Mouse (Mus musculus) thymus, postnatal 10 days (tissue): ENCODE measurements around the gene Chst15.

Source experiments
- DNase-seq, 2 experiments: peaks; one replicate each; pipeline ENCODE4 v3.0.0; 2021; ENCODE audit warnings: low spot score in 2 of 2

Chst15 gene

DNA sequence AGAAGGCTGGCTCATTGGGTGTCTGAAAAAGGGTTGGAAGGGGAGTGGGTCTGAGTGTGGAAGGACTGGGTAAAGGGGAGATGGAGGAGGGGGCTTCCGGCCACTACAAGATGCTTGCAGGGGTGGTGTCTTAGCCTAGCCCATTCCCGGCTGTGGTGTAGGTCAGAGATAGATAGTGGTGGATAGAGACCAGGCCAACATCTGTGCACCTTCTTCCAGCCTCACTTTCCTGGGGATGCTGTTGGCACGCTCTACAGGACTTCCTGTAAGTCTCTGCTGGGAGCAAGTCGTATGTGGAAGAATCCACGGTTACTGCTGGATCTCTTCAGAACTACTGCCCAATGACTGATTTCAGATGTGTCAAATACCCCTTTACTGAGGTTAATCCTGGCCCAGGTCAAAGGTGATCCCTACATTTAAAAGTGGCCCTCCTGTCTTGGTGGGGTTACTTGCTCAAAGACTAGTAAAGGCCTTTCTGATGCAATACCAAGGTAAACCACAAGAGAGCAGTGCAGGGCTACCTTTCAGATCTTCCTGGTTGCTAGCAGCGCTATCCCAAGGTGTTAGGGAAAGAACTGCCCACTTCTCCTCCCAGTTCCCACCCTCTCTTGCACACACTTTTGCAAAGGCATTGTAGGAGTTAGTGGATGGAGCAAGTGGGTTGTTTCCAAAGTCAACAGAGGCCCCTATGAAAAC, 90.5 kb downstream of the Chst15 start:
- DNase-seq, result peak; percentile 51 to 82

DNA sequence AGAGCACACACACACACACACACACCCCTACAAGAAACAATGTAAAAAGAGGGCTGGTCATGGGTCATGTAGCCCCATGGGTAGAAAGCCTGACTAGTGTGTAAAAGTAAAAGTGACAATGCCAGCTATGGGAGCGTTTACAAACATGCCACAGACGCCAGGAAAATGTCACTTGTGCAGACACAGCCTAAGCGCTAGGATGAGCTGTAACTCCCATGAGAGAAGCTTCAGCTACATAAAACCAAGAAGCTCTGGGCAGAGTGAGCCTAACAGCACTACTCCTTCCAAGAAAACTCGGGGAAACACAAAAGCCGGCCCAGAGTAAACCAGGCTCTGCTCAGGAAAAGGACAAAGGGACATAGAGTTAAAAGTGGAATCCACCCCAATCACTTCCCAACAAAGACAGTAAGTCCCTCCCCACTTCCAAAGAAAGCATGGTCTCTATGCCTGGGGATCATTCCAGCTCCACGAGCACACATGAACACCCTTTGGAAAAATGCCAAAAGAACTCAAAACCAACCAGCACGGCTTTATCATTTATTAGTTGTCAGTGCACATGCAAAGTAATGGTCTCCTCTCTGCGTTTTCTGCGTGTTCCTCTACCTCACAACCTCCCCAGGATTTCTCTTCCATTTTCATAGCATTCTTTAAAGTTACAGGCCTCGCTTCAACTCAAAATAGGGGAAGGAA, 93.4 kb downstream of the Chst15 start:
- no peak for DNase-seq

DNA sequence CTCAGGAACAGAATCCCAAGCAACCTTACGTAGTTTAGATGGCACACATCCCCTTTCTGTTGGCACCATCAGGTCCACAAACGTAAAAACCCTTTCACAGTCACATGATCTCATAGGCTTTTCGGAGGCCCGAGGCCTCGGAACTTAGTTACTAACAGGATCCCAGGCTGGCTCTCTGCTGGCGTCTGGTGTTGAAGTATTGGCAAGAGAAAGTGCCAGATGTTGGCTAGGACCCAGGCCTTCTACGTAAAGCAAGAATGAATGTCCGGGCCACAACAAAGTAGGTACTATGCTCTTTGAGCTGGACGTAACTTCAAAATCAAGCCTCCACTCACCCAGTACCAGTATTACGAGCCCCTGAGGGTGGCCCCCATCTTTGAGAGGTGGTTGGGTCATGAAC, 103.0 kb downstream of the Chst15 start:
- DNase-seq, result no peak

DNA sequence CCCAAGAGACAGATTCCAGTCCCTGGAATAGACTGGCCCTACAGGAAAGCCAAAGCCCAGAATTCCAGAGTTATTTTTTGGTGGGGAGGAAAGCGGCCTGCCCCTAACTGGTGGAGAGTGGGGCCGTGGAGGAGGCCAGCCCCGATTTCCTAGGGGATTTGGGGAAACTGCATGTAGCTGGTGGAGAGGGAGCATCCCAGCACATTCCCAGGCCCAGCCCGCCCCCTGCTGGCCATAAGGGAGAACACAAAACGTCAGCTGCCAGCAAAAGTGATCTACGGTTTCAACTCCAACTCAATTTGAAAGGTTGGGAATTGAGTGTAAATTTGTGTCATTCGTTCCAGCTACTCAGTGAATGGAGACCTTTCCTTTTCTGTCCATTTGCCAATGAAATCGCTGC, 103.6 kb downstream of the Chst15 start:
- peak in 1 of 2 experiments; percentile 11 for DNase-seq

DNA sequence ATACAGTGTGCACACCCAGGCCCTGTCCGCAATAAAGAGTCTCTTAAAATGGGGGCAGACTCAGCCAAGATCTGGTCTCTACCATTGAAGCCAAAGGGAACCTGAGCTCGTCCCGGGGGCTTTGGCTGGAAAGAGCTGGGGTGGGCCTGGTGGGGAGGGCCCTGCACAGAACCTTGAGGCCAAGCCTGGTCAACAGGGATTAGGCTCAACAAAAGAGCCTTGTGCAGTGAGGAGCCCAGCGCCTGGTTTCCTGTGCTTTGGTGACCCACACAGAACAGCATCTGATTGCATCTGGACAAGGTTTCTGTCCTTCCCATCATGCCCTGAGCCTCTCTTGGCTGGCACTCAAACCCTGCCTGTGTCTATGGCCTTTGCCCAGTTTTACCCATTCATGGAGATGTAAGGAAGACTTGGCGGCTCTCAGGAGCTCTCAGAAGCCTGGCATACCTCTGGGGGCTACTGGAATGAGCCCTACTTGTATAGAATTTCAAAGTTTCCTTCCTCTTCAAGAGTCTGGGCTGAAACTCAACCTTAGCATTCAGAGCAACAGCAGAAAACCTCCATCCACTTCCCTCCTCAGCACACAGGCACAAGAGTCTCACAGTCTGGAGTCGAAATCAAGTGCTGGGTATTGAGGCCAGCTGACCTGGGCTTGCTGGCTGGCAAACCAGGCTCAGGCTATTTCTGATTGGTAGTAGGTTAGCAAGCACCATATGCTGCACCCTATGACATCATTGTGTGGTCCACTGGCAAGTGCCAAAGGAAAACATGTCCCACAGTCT, 104.9 kb downstream of the Chst15 start:
- DNase-seq, result no peak

DNA sequence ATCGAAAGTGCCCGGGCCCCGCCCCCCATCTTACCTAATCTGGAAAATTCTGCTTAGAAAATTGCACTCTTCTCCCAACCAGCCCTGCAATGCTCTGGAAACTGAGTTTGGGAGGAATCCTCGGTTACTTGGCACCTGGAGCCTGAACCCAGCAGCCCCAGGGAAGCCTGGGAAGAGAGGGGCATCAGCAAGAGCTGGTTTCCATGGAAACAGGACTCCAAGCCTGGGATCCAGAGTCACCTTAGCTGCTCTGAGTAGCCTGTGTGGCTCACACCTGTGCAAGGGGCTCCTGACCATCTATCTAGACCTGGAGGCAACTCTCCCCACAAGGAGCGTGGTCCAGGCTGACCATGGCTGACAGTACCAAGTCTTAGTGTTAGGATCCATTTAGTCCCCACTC, 106.4 kb downstream of the Chst15 start:
- DNase-seq, result no peak

DNA sequence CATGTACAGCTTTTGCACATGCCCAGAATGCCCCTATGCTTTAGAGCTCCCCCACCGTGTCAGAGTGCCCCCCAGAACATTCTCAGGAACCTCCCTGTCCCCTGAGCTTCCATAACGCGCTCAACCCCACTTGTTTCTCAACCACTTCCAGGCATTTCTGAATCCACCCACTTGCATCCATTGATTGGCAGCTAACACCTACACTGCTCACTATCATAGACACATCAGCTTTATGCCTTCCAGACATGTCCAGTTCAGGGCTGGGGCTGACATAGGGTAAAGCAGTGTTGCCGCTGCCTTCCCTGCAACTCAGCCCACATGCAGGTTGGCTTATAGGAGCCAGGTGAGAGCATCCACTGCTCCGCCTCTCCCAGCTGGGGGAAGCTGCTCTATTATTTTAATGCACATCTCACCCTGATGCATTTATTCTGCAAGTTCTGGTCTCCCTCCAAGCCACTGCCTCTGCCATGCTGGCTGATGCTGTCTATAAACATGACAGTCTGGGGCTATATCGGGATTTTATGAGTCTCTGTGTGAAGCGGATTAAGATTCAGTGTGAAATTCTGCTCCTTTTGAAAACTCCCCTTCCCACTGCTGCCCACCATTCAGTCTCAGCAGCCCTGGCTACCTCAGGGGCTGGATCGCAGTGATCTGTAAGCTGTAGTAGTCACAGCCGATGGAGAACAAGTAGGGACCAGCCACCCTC, 107.9 kb downstream of the Chst15 start:
- no peak for DNase-seq

DNA sequence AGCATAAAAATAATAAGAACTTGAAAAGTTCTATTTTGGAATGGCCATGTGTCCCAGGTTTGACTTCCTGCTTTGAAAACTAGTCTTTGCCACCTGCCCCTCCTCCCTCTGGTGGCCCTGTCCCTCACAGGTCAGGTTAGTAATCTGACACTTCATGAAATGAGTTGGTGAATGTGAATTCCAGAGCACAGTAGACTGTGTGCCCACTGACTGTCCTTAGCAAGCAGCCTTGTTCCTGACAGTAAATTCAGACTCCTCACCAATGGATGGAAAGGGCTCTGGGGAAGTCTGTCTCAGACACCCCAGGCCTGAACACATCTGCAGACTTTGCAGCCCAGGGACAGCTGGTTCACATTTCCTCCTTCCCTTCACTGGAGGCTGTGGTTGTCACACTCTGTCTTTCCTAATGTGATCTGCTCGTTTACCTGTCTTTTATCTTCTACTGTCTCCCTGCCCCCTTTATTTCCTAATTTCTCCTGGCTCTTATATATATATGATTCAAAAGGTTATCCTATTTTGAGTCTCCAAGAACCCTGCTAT, 112.9 kb downstream of the Chst15 start:
- no peak for DNase-seq

DNA sequence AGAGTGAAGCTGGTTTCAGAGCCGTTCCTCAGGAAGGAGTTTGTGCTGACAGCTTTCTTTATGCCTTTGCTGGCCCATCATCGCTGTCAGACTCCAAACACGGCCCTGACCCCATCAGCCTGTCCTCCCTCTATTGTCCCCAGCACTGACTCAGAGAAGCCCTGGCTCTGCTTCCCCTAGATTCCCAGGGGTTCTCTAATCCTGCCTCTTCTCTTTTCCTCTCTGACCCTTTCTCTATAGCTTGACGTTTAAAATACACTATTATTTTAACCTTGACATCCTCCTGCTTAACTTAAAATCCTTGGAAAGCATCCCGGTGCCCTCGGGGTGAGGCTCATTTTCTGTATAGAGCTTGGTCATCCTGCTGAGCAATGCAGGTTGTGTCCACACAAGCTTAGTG, 117.3 kb downstream of the Chst15 start:
- DNase-seq, result no peak

DNA sequence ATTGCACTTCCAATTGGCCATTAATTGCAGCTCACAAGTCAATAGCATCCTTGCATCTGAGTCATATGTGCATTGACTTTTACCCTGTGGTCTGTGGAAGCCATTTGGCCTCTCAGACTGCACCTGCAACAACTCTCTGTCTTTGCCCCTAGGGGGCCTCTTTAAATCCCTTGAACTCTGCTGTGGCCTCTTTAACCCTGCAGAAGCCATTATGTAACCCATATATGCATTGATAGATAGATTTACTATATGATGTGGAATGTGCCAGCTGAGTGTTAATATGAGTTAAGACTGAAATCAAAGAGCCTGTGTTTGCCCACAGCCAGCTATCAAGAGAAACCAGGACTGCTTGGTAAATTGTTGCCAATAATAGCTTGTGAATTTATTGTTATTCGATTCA, 118.2 kb downstream of the Chst15 start:
- DNase-seq, result no peak

DNA sequence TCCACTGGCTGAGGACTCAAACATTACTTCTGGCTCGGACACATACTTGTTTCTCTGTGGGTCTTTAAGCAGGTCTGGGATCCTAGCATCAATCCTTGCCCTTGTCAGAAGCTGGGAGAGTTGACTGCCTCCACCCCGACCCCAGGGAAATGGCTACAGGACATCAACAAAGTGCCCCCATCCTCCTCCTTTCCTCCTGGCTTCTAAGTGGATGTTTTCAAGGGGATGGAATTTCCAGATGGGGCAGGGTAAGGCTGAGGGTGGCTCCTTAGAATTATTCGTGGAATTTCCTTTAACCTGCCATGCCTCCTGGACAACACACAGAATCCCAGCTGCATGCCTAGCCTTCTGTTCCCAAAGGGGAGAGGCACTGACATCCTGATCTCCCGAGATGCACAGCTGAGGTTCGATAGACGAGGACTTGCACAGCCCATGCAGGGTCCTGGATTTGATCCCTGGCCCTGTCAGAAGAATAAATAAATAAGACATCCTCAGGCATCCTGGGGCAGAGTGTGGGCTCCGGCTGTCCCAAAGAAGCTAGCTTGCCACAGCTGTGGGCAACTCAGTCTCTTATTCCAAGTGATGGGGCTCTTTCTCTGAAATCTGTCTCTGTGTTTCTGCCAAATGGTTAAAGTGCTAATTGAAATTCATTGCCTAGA, 119.1 kb downstream of the Chst15 start:
- no peak for DNase-seq

DNA sequence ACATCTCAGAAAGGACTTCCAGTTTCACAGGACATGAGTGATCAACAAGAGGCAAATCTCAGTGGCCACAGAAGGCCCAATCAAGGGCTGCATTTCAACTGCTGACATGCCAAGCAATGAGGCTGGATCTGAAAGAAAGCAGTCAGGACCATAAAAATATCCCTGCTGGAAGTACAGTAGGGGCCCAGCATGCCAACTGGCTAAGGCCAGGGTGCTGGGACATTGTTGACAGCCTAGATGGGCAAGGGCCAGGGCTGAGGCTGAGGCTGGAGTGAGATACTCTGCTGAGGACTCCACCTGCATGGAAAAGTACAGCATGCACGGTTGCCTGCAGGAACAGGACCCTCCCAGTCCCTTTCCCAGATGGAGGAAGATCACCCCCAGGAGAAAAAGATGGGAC, 120.4 kb downstream of the Chst15 start:
- no peak for DNase-seq

DNA sequence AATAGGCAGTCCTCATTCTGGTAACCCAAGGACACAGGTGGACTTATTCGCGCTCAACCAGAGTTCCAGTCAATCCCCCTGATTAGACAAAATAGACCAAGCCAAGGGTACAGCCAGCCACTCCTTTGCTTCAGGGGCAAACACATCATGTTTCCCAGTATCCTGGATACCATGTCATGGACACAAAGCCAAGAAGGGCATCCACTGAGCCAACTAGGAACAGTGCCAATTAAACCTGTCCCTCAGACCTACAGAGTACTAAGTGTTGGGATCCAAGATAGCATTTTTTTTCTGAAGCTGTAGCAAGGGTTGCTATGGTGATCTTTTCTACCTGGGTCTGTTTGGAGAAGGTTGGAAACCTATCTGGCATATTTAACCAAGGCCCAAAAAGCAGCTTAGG, 123.4 kb downstream of the Chst15 start:
- DNase-seq, result no peak

DNA sequence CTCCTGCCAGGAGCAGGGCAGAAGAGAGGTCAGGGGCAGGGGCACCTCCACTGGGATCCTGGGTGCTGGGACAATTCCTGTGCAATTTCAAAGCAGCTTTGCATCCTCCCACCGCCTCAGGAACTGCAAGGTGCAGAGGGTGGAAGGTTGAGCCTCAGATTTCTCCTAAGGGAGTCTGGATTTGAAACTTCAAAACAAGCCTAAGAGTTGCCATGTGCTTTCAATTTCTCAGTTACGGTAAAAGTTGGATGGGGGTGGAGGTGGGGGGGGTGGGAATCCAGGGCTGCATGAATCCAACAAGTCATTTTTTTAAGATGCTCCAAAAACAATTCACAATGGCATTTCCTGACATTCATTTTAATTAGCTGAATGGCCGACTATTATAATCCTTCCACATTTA, 129.6 kb downstream of the Chst15 start:
- no peak for DNase-seq
